Mouse (Mus musculus) neutrophil, adult 5-6 weeks (primary cell): Measurements from ENCODE around the gene Cabp2. TPM values are rescaled to one million over a fixed set of nuclear protein-coding genes. Genes with fewer than 3 reads are reported as not detected.

Experiments used
- ATAC-seq: fragments of 151-379, 151-347 bp; 2 replicates; pipeline ENCODE4 v1.8.0; 2017; ENCODE audit warnings: mild to moderate bottlenecking, moderate TSS enrichment; ENCODE audit not compliant: insufficient number of reproducible peaks, poor library complexity, low FRiP score, severe bottlenecking; ENCODE audit errors: extremely low read depth
- total RNA-seq: library from RNA; stranded (forward); fragments of 200-1000 nt; gene quantifications from 2 replicates; pipeline ENCODE4 v1.2.3, GENCODE M21; 2017

Cabp2 gene
- total RNA-seq, 1 experiment from 2014 or later, result not detected

- no peak for ATAC-seq
These were observed 10.0 kb upstream of the Cabp2 start for GRCm38 (mm10) chr19:4071406-4071805.

GRCm38 (mm10) chr19:4072706-4073424 lies 8.5 kb upstream of the Cabp2 start:
- ATAC-seq, result no peak

- ATAC-seq, result no peak
These were observed 5.8 kb upstream of the Cabp2 start for GRCm38 (mm10) chr19:4075531-4075930.

- ATAC-seq, result no peak
These were observed 1.8 kb upstream of the Cabp2 start for GRCm38 (mm10) chr19:4079594-4079993.

- peak; percentile 35; the same call in 1 of the 2 replicates for ATAC-seq
These were observed 818 bp upstream of the Cabp2 start for GRCm38 (mm10) chr19:4080511-4081009.

- no peak for ATAC-seq
These were observed 1.0 kb downstream of the Cabp2 start for GRCm38 (mm10) chr19:4082219-4082965.

GRCm38 (mm10) chr19:4083316-4083715 lies 1.9 kb downstream of the Cabp2 start:
- no peak for ATAC-seq

GRCm38 (mm10) chr19:4083826-4084225 lies 2.4 kb downstream of the Cabp2 start:
- no peak for ATAC-seq

GRCm38 (mm10) chr19:4084984-4085383 lies 3.6 kb downstream of the Cabp2 start:
- ATAC-seq, result no peak

- ATAC-seq, result no peak
These were observed 4.8 kb downstream of the Cabp2 start for GRCm38 (mm10) chr19:4086156-4086555.

GRCm38 (mm10) chr19:4087090-4087489 lies 5.7 kb downstream of the Cabp2 start:
- ATAC-seq, result no peak

GRCm38 (mm10) chr19:4088146-4088545 lies 6.8 kb downstream of the Cabp2 start:
- ATAC-seq, result no peak

GRCm38 (mm10) chr19:4089128-4089527 lies 7.8 kb downstream of the Cabp2 start:
- no peak for ATAC-seq

GRCm38 (mm10) chr19:4090446-4090845 lies 9.1 kb downstream of the Cabp2 start:
- ATAC-seq, result no peak

GRCm38 (mm10) chr19:4091383-4091782 lies 10.0 kb downstream of the Cabp2 start:
- no peak for ATAC-seq

- no peak for ATAC-seq
These were observed 11.4 kb downstream of the Cabp2 start for GRCm38 (mm10) chr19:4092750-4093149.

- ATAC-seq, result no peak
These were observed 12.4 kb downstream of the Cabp2 start for GRCm38 (mm10) chr19:4093772-4094171.

GRCm38 (mm10) chr19:4094348-4094747 lies 13.0 kb downstream of the Cabp2 start:
- ATAC-seq, result no peak

GRCm38 (mm10) chr19:4094774-4095303 lies 13.5 kb downstream of the Cabp2 start:
- no peak for ATAC-seq

- no peak for ATAC-seq
These were observed 14.4 kb downstream of the Cabp2 start for GRCm38 (mm10) chr19:4095802-4096201.
